Mouse (Mus musculus) spleen, adult 2 months (tissue): ENCODE measurements at regions not wholly inside any gene's neighbourhood (a gene's known extent, or its start where the extent isn't known, plus 50 kb on each side); places are given as distances from the start of the nearest gene placed in this dataset.

Experiments
- DNase-seq, 2 experiments: peaks; one replicate each; pipeline versions ENCODE4 v3.0.0 to v3.0.0-alpha.2; 2012 to 2021; ENCODE audit warnings: low spot score in 2 of 2, low read depth in 1 of 2
- H3K27ac ChIP-seq: fragments of 200-500 bp; 2 replicates; pipeline ENCODE4 v1.5.1; 2012; ENCODE audit warnings: low read length, inconsistent platforms; ENCODE audit not compliant: insufficient read depth
- H3K27me3 ChIP-seq: fragments of 200-500 bp; 2 replicates; pipeline ENCODE4 v1.6.1; 2012; ENCODE audit warnings: mild to moderate bottlenecking, moderate library complexity, low read length, inconsistent platforms; ENCODE audit not compliant: control insufficient read depth, insufficient read depth
- H3K36me3 ChIP-seq: fragments of 200-500 bp; 2 replicates; pipeline ENCODE4 v1.6.1; 2012; ENCODE audit warnings: mild to moderate bottlenecking, low read length, inconsistent platforms; ENCODE audit not compliant: control insufficient read depth, insufficient read depth
- H3K4me1 ChIP-seq: fragments of 200-500 bp; 2 replicates; pipeline ENCODE4 v1.6.1; 2011; ENCODE audit warnings: inconsistent platforms; ENCODE audit not compliant: control insufficient read depth, insufficient read depth, insufficient read length
- H3K4me3 ChIP-seq: fragments of 200-500 bp; 2 replicates; pipeline ENCODE4 v1.5.1; 2011; ENCODE audit warnings: mild to moderate bottlenecking, inconsistent platforms; ENCODE audit not compliant: insufficient read depth, insufficient read length; ENCODE audit errors: extremely low read depth
- CTCF ChIP-seq: fragments of 200-500 bp; IDR thresholded peaks from 2 replicates; pipeline ENCODE4 v1.5.1; 2011; ENCODE audit warnings: mild to moderate bottlenecking, inconsistent platforms; ENCODE audit not compliant: insufficient read depth, insufficient read length, insufficient replicate concordance; ENCODE audit errors: extremely low read depth
- POLR2A ChIP-seq: fragments of 200-500 bp; IDR thresholded peaks from 2 replicates; pipeline ENCODE4 v1.6.1; 2011; ENCODE audit warnings: low read depth, low read length, inconsistent platforms
- WGBS: fragments of 180-500 bp; shearing (Covaris S2); methylation state at CpG from one replicate; pipeline ENCODE4 v1.1.7; 2018; 5-methylcytosine and 5-hydroxymethylcytosine counted together

- WGBS, result 82% methylated on average over 2 of the region's 2 CpGs
- Histone ChIP-seq H3K36me3 (no peaks in the 10 kb centered on the region), H3K4me1 (no peaks in the 10 kb centered on the region), H3K27ac (no peak overlapping the region), H3K4me3 (no peak overlapping the region), H3K27me3 (no peaks in the 10 kb centered on the region)
- no peak for TF ChIP-seq CTCF
- DNase-seq, result no peak
Measured at GRCm38 (mm10) chr1:177585320-177585719, 143.2 kb downstream of the Zbtb18 start.

- Histone ChIP-seq H3K4me1 (no peaks in the 10 kb centered on the region), H3K27ac (no peak overlapping the region), H3K4me3 (no peak overlapping the region), H3K36me3 (no peaks in the 10 kb centered on the region), H3K27me3 (no peaks in the 10 kb centered on the region)
- 63% methylated on average over 7 of the region's 7 CpGs for WGBS
- TF ChIP-seq POLR2A (no peak), CTCF (no peak)
- DNase-seq, result peak in 1 of 2 experiments; percentile 5
Measured at GRCm38 (mm10) chr1:177589034-177589433, 140.6 kb upstream of the 1700016C15Rik start.

GRCm38 (mm10) chr1:177589656-177590055 is 140.0 kb upstream of the 1700016C15Rik start:
- Histone ChIP-seq H3K4me3 (no peak overlapping the region), H3K27me3 (no peaks in the 10 kb centered on the region), H3K27ac (no peak overlapping the region), H3K4me1 (no peaks in the 10 kb centered on the region), H3K36me3 (no peaks in the 10 kb centered on the region)
- no peak for DNase-seq
- no peak for TF ChIP-seq CTCF
- TF ChIP-seq POLR2A, result no peak
- 82% methylated on average over 4 of the region's 4 CpGs for WGBS

- TF ChIP-seq CTCF, result no peak
- TF ChIP-seq POLR2A, result no peak
- no peak for DNase-seq
- H3K27ac ChIP-seq, result no peak overlapping the region
- H3K36me3 ChIP-seq, result no peaks in the 10 kb centered on the region
- peaks cover 3% of the 10 kb centered on the region; the same call in 1 of the 2 replicates for H3K4me1 ChIP-seq
- no peaks in the 10 kb centered on the region for H3K27me3 ChIP-seq
- no peak overlapping the region for H3K4me3 ChIP-seq
- 96% methylated on average over 3 of the region's 3 CpGs for WGBS
Measured at GRCm38 (mm10) chr1:177591742-177592141, 137.9 kb upstream of the 1700016C15Rik start.

GRCm38 (mm10) chr1:177592337-177592736 is 137.3 kb upstream of the 1700016C15Rik start:
- no peak overlapping the region for H3K4me3 ChIP-seq
- TF ChIP-seq CTCF (no peak), POLR2A (no peak)
- 69% methylated on average over 9 of the region's 9 CpGs for WGBS

GRCm38 (mm10) chr1:177594341-177594740 is 135.3 kb upstream of the 1700016C15Rik start:
- Histone ChIP-seq H3K36me3 (no peaks in the 10 kb centered on the region), H3K27ac (no peak overlapping the region), H3K4me1 (peaks cover 3% of the 10 kb centered on the region; the same call in 1 of the 2 replicates), H3K27me3 (no peaks in the 10 kb centered on the region), H3K4me3 (no peak overlapping the region)
- WGBS, result 92% methylated on average over 13 of the region's 13 CpGs
- DNase-seq, result no peak
- no peak for TF ChIP-seq POLR2A
- no peak for TF ChIP-seq CTCF

More at GRCm38 (mm10) chr1:177592337-177592736, 137.3 kb upstream of the 1700016C15Rik start:
- H3K27ac ChIP-seq, result no peak overlapping the region
- H3K27me3 ChIP-seq, result no peaks in the 10 kb centered on the region
- H3K4me1 ChIP-seq, result peaks cover 3% of the 10 kb centered on the region; the same call in 1 of the 2 replicates
- H3K36me3 ChIP-seq, result no peaks in the 10 kb centered on the region
- no peak for DNase-seq

GRCm38 (mm10) chr1:177595326-177595914 is 134.2 kb upstream of the 1700016C15Rik start:
- TF ChIP-seq POLR2A (no peak), CTCF (no peak)
- no peak overlapping the region for H3K4me3 ChIP-seq
- 83% methylated on average over 7 of the region's 7 CpGs for WGBS

More at GRCm38 (mm10) chr1:177595326-177595914, 134.2 kb upstream of the 1700016C15Rik start:
- Histone ChIP-seq H3K27me3 (no peaks in the 10 kb centered on the region), H3K27ac (no peak overlapping the region), H3K36me3 (no peaks in the 10 kb centered on the region), H3K4me1 (peaks cover 3% of the 10 kb centered on the region; the same call in 1 of the 2 replicates)
- no peak for DNase-seq
